Mouse (Mus musculus): Measurements from ENCODE around the gene D430019H16Rik. TPM values are rescaled to one million over a fixed set of nuclear protein-coding genes. Genes with fewer than 3 reads are reported as not detected.
A peak's percentile ranks its signal among the peaks of the same experiment; 100 is the strongest.

Gene D430019H16Rik
- total RNA-seq, 2 experiments from 2014 or later: 210 to 211 TPM

GRCm38 (mm10) chr12:105476993-105477392 lies 23.3 kb downstream of the D430019H16Rik start:
- intact Hi-C loops (cut with DNase I): no loop called here
- no peak for DNase-seq

- intact Hi-C loops (cut with DNase I): no loop called here
- DNase-seq: no peak
Observed at GRCm38 (mm10) chr12:105483503-105483902, 29.8 kb downstream of the D430019H16Rik start.

- intact Hi-C loops (cut with DNase I): no loop called here
Observed at GRCm38 (mm10) chr12:105490227-105490626, 36.6 kb downstream of the D430019H16Rik start.

GRCm38 (mm10) chr12:105490794-105491193 lies 37.1 kb downstream of the D430019H16Rik start:
- no peak for DNase-seq
- intact Hi-C loops (cut with DNase I): no loop called here

More at GRCm38 (mm10) chr12:105490227-105490626, 36.6 kb downstream of the D430019H16Rik start:
- no peak for DNase-seq

GRCm38 (mm10) chr12:105494796-105495195 lies 41.1 kb downstream of the D430019H16Rik start:
- intact Hi-C loops (cut with DNase I): loop anchor here (5.0 kb wide), 1 partner anchor 118 kb away; no protein-coding TSS in a partner anchor
- DNase-seq: no peak

- peak; percentile 89 for DNase-seq
Observed at GRCm38 (mm10) chr12:105497894-105498293, 44.2 kb downstream of the D430019H16Rik start.

GRCm38 (mm10) chr12:105498423-105498822 lies 44.8 kb downstream of the D430019H16Rik start:
- no peak for DNase-seq
- intact Hi-C loops (cut with DNase I): loop anchor here (5.0 kb wide), 1 partner anchor 114 kb away; no protein-coding TSS in a partner anchor

More at GRCm38 (mm10) chr12:105497894-105498293, 44.2 kb downstream of the D430019H16Rik start:
- intact Hi-C loops (cut with DNase I): loop anchor here (5.0 kb wide), 1 partner anchor 114 kb away; no protein-coding TSS in a partner anchor

GRCm38 (mm10) chr12:105498842-105499241 lies 45.2 kb downstream of the D430019H16Rik start:
- DNase-seq: no peak
- intact Hi-C loops (cut with DNase I): loop anchor here (5.0 kb wide), 1 partner anchor 113 kb away; no protein-coding TSS in a partner anchor

- no peak for DNase-seq
- intact Hi-C loops (cut with DNase I): loop anchor here (5.0 kb wide), 1 partner anchor 91 kb away; no protein-coding TSS in a partner anchor
Observed at GRCm38 (mm10) chr12:105500940-105501339, 47.3 kb downstream of the D430019H16Rik start.

GRCm38 (mm10) chr12:105504736-105505135 lies 51.1 kb downstream of the D430019H16Rik start:
- intact Hi-C loops (cut with DNase I): loop anchor here (5.0 kb wide), 1 partner anchor 88 kb away; no protein-coding TSS in a partner anchor
- no peak for DNase-seq

GRCm38 (mm10) chr12:105511109-105511508 lies 57.5 kb downstream of the D430019H16Rik start:
- intact Hi-C loops (cut with DNase I): loop anchor here (10.0 kb wide), 1 partner anchor 214 kb away; no protein-coding TSS in a partner anchor
- DNase-seq: no peak

GRCm38 (mm10) chr12:105511671-105512502 lies 58.2 kb downstream of the D430019H16Rik start:
- intact Hi-C loops (cut with DNase I): loop anchor here (10.0 kb wide), 1 partner anchor 213 kb away; no protein-coding TSS in a partner anchor
- DNase-seq: no peak

GRCm38 (mm10) chr12:105514111-105514510 lies 60.5 kb downstream of the D430019H16Rik start:
- no peak for DNase-seq
- intact Hi-C loops (cut with DNase I): loop anchor here (10.0 kb wide), 1 partner anchor 211 kb away; no protein-coding TSS in a partner anchor

- DNase-seq: no peak
- intact Hi-C loops (cut with DNase I): loop anchor here (10.0 kb wide), 1 partner anchor 208 kb away; no protein-coding TSS in a partner anchor
Observed at GRCm38 (mm10) chr12:105517026-105517675, 63.5 kb downstream of the D430019H16Rik start.

GRCm38 (mm10) chr12:105519851-105520250 lies 66.2 kb downstream of the D430019H16Rik start:
- DNase-seq: no peak
- intact Hi-C loops (cut with DNase I): loop anchor here (10.0 kb wide), 1 partner anchor 205 kb away; no protein-coding TSS in a partner anchor

- intact Hi-C loops (cut with DNase I): no loop called here
- no peak for DNase-seq
Observed at GRCm38 (mm10) chr12:105521170-105521762, 67.6 kb downstream of the D430019H16Rik start.

GRCm38 (mm10) chr12:105523737-105524136 lies 70.1 kb downstream of the D430019H16Rik start:
- no peak for DNase-seq
- intact Hi-C loops (cut with DNase I): no loop called here

- intact Hi-C loops (cut with DNase I): no loop called here
- DNase-seq: no peak
Observed at GRCm38 (mm10) chr12:105526186-105526585, 72.5 kb downstream of the D430019H16Rik start.

- intact Hi-C loops (cut with DNase I): no loop called here
- DNase-seq: peak; percentile 50
Observed at GRCm38 (mm10) chr12:105526829-105527228, 73.2 kb downstream of the D430019H16Rik start.

GRCm38 (mm10) chr12:105529545-105529944 lies 75.9 kb downstream of the D430019H16Rik start:
- intact Hi-C loops (cut with DNase I): no loop called here

More at GRCm38 (mm10) chr12:105529545-105529944, 75.9 kb downstream of the D430019H16Rik start:
- peak; percentile 71 for DNase-seq

Measured in left cerebral cortex, postnatal 4 days (tissue).